Mouse (Mus musculus) brain, embryonic 14.5 days (tissue): Measurements from ENCODE around the gene Ifna15.

Source experiments
- CTCF ChIP-seq: fragments of 200-500 bp; IDR thresholded peaks from 2 replicates; pipeline ENCODE4 v1.5.1; 2012; ENCODE audit warnings: inconsistent platforms, mild to moderate bottlenecking, moderate library complexity, borderline replicate concordance; ENCODE audit not compliant: insufficient read depth, insufficient read length; ENCODE audit errors: extremely low read depth
- POLR2A ChIP-seq: fragments of 200-500 bp; IDR thresholded peaks from 2 replicates; pipeline ENCODE4 v1.6.1; 2012; ENCODE audit warnings: mild to moderate bottlenecking, inconsistent platforms, borderline replicate concordance; ENCODE audit not compliant: poor library complexity, insufficient read depth, insufficient read length, severe bottlenecking; ENCODE audit errors: extremely low read depth

GRCm38 (mm10) chr4:88513743-88514142 is 44.3 kb downstream of the Ifna15 start:
- TF ChIP-seq CTCF = no peak
- TF ChIP-seq POLR2A = no peak
